Mouse (Mus musculus) thymus, postnatal 10 days (tissue): ENCODE measurements at regions not wholly inside any gene's neighbourhood (a gene's known extent, or its start where the extent isn't known, plus 50 kb on each side); places are given as distances from the start of the nearest gene placed in this dataset.

Experiments used
- DNase-seq, 2 experiments: peaks; one replicate each; pipeline ENCODE4 v3.0.0; 2021; ENCODE audit warnings: low spot score in 2 of 2

DNA sequence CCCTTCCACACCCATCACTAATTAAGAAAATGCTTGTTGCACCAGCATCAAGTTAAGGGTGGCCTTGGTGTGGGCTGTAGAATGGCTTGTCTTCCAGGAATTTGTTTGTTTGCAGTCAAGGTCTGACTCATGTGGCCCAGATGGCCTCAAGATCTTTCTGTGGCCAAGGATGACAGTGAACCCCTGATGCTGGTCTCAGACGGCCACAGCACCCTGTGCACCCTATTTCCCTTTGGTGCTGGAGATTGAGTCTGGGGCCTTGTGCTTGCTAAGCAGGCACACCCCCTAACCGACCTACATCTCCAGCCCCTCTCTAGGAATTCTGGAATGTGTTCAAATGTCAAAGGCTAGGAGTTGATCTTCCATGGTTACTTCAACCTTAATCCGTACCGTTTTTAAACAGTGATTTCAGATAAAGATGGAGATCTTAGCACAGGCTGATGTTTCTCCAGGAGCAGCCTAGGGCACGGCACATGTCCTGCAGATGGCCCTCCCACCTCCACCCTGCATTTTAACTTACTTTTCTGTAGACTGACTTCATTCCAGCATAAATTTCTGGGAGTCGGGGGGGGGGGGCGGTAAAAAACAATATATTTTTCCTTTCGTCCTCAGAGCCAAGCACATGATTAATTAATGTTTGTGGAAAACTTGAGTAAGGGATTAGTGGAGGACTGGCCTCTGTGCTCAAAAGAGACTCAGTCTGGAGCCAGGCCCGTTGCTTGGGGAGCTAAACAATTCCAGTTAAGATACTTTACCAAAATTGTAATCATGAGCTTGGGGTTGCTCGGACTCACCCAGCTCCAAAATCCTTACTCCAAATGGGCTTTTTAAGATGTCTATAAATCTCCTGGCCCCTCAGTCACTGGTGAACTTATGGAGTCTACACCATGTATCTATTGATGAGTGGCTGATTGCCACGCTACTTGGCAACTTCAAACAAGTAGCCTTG, 95.0 kb upstream of the Supt20 start:
- DNase-seq, result no peak

DNA sequence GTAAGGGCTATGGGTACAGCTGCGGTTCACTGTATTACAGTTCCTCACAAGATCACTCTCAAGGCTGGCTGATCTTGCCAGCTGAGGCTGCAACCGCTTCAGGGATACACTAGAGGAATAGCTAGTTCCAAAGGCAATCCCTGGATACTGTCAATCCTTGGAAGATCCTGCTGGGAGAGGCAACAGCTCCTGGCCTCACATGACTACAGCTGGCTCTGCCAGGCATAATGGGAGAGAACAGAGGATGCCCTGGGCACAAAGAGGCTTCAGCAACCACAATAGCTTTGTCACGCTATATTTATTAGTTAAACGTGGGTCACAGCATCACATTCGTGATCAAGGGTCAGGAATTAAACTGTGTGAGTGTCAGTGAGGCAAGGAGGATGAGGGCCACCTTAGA, 94.3 kb upstream of the Supt20 start:
- no peak for DNase-seq

- DNase-seq, result no peak
Observed at GRCm38 (mm10) chr3:54604705-54605379, 87.8 kb upstream of the Supt20 start.

DNA sequence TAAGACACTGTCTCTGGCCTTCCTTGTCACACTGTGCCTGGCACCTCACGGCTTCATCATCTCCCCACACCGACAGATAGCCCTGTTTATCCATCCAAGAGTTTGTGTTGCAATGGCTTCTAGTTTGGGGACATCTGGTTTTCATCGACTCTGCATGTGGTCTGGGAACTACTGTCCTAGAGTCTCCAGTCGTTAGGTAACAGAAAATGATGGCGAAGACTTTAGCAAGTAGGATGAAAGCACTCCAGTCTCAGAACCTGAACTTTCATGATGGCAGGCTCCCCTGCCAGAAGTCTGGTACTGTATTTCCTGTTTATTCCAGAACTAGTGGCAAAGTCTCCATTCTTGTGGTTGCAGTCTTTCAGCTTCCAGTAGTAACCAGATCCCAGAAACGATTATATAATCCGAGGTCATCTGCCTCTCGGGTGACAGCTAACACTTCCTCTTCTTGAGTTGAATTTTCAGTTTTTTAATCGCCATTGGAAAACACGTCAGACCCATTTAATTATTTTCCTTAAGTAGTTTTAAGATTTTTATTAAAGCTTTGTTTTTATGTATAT, 81.1 kb upstream of the Supt20 start:
- DNase-seq, result no peak

DNA sequence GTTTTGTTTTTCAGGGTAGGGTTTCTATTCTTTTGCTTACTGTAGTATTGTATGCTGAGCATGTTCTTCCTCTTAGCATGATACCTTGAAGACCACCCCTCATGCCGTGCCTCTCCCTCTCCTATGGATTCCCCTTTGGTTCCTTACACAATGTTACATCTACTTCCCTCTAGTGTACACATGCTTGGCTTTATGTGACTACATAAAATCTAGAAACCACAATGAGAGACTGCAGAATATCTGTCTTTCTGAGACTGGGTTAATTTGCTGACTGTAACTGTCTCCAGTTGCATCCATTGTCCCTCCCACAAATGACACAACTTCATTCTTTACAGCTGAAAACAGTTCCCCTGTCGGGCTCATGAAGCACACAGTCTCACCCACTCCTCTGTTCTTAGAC, 78.8 kb upstream of the Supt20 start:
- DNase-seq, result no peak

DNA sequence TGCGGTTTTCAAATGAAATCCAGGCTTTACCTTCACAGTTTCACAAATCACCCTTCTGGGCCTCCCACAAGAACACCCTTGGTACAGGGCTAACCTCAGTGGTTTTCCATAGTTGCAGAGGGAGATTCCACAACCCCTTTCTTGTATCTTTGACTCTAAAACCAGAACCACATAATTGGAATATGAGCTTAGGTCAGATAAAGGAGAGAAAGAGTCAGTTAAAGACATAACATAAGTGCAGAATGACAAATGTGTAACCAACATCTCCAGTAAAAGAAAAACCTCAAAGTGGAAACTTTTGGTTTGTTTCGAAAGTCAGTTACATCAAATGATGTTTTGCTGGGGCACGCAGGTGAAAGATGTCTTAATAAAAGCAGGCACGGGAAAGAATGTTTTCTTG, 75.3 kb upstream of the Supt20 start:
- DNase-seq, result no peak

GRCm38 (mm10) chr3:54618286-54618685, 74.3 kb upstream of the Supt20 start:
- no peak for DNase-seq

DNA sequence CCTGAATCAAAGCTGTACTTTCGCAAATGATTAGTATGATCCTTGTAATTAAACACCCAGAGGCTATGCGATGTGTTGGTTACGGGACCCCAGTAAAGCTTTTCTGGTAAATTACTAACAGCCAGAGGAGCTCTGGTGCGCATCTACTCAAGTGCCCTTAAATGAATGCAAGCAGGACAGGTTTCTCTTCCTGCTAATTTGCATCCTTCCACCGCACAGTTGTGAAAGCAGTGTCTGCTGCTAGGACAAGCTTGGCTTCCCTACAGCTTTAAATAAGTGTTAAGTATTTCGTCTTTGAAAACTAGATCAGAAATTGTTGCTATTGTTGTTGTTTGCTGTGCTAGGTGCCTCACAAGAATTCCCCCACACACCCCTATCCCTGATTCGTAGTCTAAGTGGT, 62.4 kb upstream of the Supt20 start:
- no peak for DNase-seq

DNA sequence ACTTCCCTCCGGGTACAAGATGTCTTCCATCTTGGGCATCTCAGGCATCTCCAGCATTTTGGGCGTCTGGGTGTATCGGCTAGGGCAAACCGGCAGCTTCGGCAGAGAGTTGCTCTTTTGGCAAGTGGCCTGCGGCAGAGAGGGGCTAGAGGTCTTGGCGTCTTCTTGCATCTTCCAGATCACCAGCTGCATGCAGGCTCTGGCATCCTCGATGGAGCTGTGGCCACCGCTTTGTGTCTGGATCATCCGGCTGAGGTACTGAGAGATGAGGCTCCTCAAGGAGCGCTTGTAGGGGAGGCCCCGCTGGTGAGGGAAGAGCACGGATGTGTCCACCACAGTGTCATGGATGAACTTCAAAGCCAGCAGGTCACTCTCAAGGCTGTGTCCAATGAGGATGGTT, 59.9 kb upstream of the Supt20 start:
- DNase-seq, result no peak

DNA sequence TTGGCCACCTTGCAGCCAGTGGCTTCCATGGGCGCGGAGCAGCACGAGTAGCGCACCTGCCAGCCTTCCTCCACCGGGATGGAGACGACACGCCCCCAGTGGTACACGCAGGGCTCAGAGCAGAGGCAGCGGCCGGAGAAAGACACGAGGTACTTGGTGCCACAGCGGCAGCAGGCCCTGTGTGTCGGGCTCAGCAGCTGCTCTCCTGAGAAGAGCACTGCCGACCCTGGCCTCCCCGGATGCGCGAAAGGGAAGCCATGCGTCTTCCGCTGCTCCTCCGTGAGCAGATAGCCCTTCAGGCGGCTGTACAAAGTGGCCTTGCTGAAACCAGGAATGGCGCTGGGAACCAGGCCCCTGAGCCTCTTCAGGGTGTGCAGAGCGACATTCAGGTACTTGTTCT, 59.2 kb upstream of the Supt20 start:
- no peak for DNase-seq

DNA sequence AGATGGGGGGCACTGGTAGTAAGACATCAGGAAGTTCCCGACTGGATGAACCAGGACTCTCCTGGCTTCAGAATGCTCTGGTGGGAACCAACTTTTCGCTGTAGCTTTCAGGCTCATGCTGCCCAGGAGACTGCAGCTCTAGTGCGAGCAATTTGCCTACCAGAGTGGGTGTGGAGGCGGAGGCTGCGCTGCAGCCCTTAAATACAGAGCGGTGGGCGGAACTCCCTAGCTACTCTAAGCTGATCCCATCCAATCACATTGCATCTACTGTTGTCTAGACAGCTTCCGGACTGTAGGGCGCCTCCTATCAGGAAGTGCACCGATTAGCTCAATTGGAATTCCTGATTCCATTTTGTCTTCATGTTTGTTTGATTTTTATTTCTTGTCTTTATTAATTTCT, 58.2 kb upstream of the Supt20 start:
- no peak for DNase-seq
